Mouse (Mus musculus) midbrain, postnatal 0 days (tissue): Measurements from ENCODE around the gene Dars2. TPM values are rescaled to one million over a fixed set of nuclear protein-coding genes. Genes with fewer than 3 reads are reported as not detected.

Source experiments
- ATAC-seq: fragments of 200-750 bp; cut with Nextera tagmentation; 2 replicates; pipeline ENCODE4 v1.8.0; 2017; ENCODE audit warnings: moderate number of reproducible peaks, mild to moderate bottlenecking, moderate TSS enrichment, moderate library complexity; ENCODE audit not compliant: low FRiP score
- DNase-seq: peaks from one replicate; pipeline ENCODE4 v3.0.0-alpha.2; 2015; ENCODE audit warnings: low spot score
- H3K27ac ChIP-seq: fragments of 300-500 bp; sonication (generic); 2 replicates; pipeline ENCODE4 v1.5.1; 2014; ENCODE audit warnings: low read depth, mild to moderate bottlenecking, low read length, mixed read lengths
- H3K27me3 ChIP-seq: fragments of 300-500 bp; sonication (generic); 2 replicates; pipeline ENCODE4 v1.6.1; 2014; ENCODE audit warnings: low read length, control low read depth, mixed read lengths; ENCODE audit not compliant: insufficient read depth
- H3K36me3 ChIP-seq: fragments of 300-500 bp; sonication (generic); 2 replicates; pipeline ENCODE4 v1.6.1; 2014; ENCODE audit warnings: low read length, control low read depth, mixed read lengths; ENCODE audit not compliant: insufficient read depth
- H3K4me1 ChIP-seq: fragments of 300-500 bp; sonication (generic); 2 replicates; pipeline ENCODE4 v1.6.1; 2014; ENCODE audit warnings: mild to moderate bottlenecking, control low read depth, antibody characterized with exemption, low read length, mixed read lengths; ENCODE audit not compliant: insufficient read depth
- H3K4me2 ChIP-seq: fragments of 300-500 bp; sonication (generic); 2 replicates; pipeline ENCODE4 v1.6.1; 2014; ENCODE audit warnings: low read depth, mild to moderate bottlenecking, low read length, mixed read lengths; ENCODE audit not compliant: poor library complexity, severe bottlenecking
- H3K4me3 ChIP-seq: fragments of 300-500 bp; sonication (generic); 2 replicates; pipeline ENCODE4 v1.5.1; 2014; ENCODE audit warnings: low read depth, mild to moderate bottlenecking, low read length, moderate library complexity
- H3K9ac ChIP-seq: fragments of 300-500 bp; sonication (generic); replicated peaks from 2 replicates; pipeline ENCODE4 v1.6.1; 2014; ENCODE audit warnings: mild to moderate bottlenecking, low read length, moderate library complexity, mixed read lengths; ENCODE audit not compliant: poor library complexity, severe bottlenecking
- H3K9me3 ChIP-seq: fragments of 300-500 bp; sonication (generic); 2 replicates; pipeline ENCODE4 v1.6.1; 2016; ENCODE audit warnings: low read length, control low read depth
- CTCF ChIP-seq: IDR thresholded peaks from 2 replicates; pipeline ENCODE4 v1.5.1; 2016; ENCODE audit warnings: antibody characterized with exemption, mild to moderate bottlenecking
- WGBS: fragments of 180-500 bp; shearing (Covaris S2); extraction: QIAGEN DNeasy Blood & Tissue Kit; methylation state at CpG from one replicate; pipeline ENCODE4 v1.1.7; 2014; 5-methylcytosine and 5-hydroxymethylcytosine counted together
- polyA plus RNA-seq: library from polyadenylated mRNA; unstranded; fragments of >200 nt; fragmentation: Nextera tagmentation; extraction: Ambion mirVana; gene quantifications from 2 replicates; pipeline ENCODE4 v1.2.1, GENCODE M21; 2015
- total RNA-seq: library from RNA; depleted of rRNA; stranded (reverse); fragments of >200 nt; gene quantifications from 2 replicates; pipeline ENCODE4 v1.2.3, GENCODE M21; 2014

Gene Dars2
- total and polyA plus RNA-seq, 2 experiments from 2014 or later = 14.6 to 19.6 TPM

DNA sequence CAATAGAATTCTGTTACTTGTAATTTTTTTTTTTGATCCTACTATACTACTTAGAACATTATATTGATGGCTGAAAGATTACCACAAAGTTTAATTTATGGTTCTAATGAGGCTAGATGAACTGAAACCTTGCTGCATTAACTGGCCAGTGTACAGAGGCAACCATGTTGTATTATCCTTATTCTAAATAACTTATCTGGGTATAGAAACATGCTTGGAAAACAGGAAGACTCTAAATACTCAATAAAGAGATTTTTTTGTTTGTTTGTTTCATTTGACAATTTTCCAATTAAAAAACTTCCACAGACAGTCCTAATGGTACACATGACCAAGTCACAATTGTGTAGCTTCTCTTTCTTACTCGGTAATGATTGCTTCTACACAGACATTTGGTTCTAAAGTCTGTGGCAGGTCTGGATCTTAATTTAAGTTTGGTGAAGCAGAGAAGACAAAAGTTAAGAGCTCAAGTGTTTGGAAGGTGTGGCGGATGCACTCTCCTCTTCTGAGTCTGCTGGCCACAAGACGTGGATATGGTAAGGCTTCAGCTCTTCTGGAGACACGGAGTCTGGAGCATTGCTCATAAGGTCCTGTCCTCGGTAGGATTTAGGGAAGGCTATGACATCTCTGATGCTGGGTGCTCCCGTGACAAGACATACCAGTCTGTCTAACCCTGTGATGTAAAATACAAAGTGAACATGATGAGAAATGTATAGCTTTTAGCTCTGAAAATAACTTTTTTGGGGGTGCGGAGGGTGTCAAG is 29.0 kb downstream of the Dars2 start:
- ATAC-seq (no peak), DNase-seq (no peak)
- Histone ChIP-seq H3K9me3 (no peaks in the 10 kb centered on the region), H3K36me3 (peaks cover 34% of the 10 kb centered on the region), H3K4me3 (no peak overlapping the region), H3K4me2 (no peak overlapping the region), H3K4me1 (peaks cover 3% of the 10 kb centered on the region; the same call in 1 of the 2 replicates), H3K27ac (no peak overlapping the region), H3K9ac (no peak overlapping the region), H3K27me3 (no peaks in the 10 kb centered on the region)
- WGBS = 92% methylated on average over 7 of the region's 7 CpGs
- TF ChIP-seq CTCF = no peak

DNA sequence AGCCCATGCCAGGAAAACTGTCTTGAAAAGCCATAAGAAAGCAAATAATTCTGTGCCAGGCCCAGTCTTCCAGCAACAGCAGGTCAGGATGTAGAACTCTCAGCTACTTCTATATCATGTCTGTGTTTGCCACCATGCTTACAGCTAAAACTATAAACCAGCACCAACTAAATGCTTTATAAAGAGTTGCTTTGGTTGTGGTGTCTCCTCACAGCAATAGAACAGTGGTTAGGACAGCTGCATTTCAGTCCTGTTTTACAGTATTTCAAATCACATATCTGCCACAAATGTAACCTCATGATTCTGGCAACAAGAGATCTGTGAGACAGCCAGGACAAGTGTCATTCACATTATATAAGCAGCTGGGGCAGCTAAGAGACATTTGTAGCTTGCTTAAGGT is 29.6 kb downstream of the Dars2 start:
- no peaks in the 10 kb centered on the region for H3K9me3 ChIP-seq
- H3K27me3 ChIP-seq = no peaks in the 10 kb centered on the region
- H3K4me1 ChIP-seq = peaks cover 3% of the 10 kb centered on the region; the same call in 1 of the 2 replicates
- no peak for TF ChIP-seq CTCF
- ATAC-seq (no peak), DNase-seq (no peak)
- H3K9ac ChIP-seq = no peak overlapping the region
- peaks cover 29% of the 10 kb centered on the region for H3K36me3 ChIP-seq
- no peak overlapping the region for H3K4me3 ChIP-seq
- H3K27ac ChIP-seq = no peak overlapping the region
- H3K4me2 ChIP-seq = no peak overlapping the region

DNA sequence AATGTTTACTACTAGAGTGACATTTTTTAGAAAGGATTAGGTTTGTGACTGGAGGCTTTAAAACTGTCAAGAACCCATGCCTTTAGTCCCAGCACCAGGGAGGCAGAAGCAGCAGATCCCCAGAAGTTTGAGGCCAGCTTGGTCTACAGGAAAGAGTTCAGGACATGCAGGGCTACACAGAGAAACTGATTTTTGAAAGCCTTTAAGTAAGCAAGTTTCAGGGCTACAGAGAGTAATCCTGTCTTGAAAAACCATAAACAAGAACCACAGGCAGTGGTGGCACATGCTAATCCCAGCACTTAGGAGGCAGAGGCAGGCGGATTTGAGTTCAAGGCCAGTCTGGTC is 30.1 kb downstream of the Dars2 start:
- ATAC-seq (no peak), DNase-seq (no peak)
- Histone ChIP-seq H3K9ac (no peak overlapping the region), H3K36me3 (peaks cover 24% of the 10 kb centered on the region), H3K4me1 (peaks cover 3% of the 10 kb centered on the region; the same call in 1 of the 2 replicates), H3K27ac (peak overlapping the region; percentile 55; the same call in 1 of the 2 replicates), H3K9me3 (no peaks in the 10 kb centered on the region), H3K4me3 (no peak overlapping the region), H3K27me3 (no peaks in the 10 kb centered on the region), H3K4me2 (no peak overlapping the region)
- 30% methylated on average over 1 of the region's 1 CpGs for WGBS
- TF ChIP-seq CTCF = no peak

DNA sequence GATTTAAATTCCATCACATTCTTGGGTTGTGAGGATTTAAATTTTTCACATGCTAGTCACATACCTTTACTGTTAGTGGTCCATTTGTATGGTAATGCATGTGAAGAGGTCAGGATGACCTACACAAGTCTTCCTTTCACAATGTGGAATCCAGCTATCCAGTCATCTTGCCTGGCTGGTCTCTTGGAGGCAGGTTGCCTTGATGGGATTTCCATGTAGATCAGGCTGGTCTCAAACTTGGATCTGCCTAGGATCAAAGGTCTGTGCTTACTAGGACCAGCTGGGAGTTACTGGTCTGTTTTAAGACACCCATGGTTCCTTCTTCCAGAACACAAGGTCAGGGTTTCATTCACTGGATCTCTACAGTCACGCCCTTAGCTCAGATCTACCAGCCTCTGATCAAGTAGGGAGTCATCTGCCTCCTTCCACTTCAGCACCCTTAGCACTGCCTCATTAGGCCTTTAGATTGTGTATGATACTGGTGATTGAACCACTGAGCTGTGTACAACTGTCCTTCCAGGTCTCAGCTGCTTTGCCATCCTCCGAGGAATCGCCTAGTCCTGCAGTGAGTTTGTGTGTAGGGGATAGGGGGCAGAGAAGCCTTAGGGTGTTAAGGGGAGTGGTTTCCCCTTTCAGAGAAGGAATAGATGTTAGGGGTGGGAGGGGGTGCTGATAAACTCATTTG is 30.6 kb downstream of the Dars2 start:
- 19% methylated on average over 3 of the region's 3 CpGs for WGBS
- peaks cover 20% of the 10 kb centered on the region; the same call in 1 of the 2 replicates for H3K36me3 ChIP-seq
- H3K4me1 ChIP-seq = peaks cover 3% of the 10 kb centered on the region; the same call in 1 of the 2 replicates
- no peaks in the 10 kb centered on the region for H3K9me3 ChIP-seq
- H3K4me3 ChIP-seq = no peak overlapping the region
- no peak for ATAC-seq
- H3K27ac ChIP-seq = peak overlapping the region; percentile 55
- H3K27me3 ChIP-seq = no peaks in the 10 kb centered on the region
- H3K9ac ChIP-seq = no peak overlapping the region
- no peak overlapping the region for H3K4me2 ChIP-seq
- TF ChIP-seq CTCF = no peak
- DNase-seq = peak; percentile 12

DNA sequence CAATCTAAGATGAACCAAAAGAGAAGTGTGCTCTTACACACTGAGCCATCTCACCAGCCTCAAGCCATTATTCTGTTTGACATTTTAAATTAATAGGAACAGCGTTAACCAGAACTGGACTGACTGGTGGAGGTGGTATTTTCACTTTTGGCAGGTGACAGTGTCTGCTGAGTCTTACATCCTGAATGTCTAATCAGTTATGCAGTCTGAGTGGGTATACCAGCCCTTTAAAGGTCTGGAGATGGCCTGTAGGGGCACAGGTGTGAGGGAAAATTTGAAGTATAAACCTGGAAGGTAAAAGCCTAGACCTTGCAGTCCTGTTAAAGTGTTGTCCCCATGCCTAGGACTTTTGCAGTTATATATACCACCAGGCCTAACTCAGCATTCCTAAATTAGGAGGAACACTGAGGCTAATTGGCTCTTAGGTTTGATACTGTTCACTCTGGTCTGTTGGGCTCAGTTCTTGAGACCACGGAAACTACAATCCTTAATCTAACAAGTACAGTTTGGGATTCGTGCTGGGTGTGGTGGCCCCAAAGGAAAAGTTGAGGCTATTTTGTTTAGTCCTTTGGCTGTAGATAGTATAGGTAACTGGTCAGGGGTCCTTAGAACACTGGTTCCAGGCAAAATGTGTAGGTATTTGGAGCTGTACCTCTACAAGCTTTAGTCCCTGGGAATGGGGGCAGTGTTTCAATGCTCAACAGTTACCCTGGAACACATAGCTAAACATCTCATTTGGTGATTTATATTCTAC is 31.3 kb downstream of the Dars2 start:
- H3K36me3 ChIP-seq = peaks cover 20% of the 10 kb centered on the region; the same call in 1 of the 2 replicates
- TF ChIP-seq CTCF = no peak
- H3K4me1 ChIP-seq = peaks cover 3% of the 10 kb centered on the region; the same call in 1 of the 2 replicates
- DNase-seq = no peak
- no peak overlapping the region for H3K4me2 ChIP-seq
- 12% methylated on average over 3 of the region's 3 CpGs for WGBS
- H3K27me3 ChIP-seq = no peaks in the 10 kb centered on the region
- H3K9ac ChIP-seq = no peak overlapping the region
- H3K4me3 ChIP-seq = no peak overlapping the region
- no peak for ATAC-seq
- no peak overlapping the region for H3K27ac ChIP-seq
- H3K9me3 ChIP-seq = no peaks in the 10 kb centered on the region
